Mouse (Mus musculus): ENCODE measurements around the gene Dlgap3. TPM values are rescaled to one million over a fixed set of nuclear protein-coding genes. Genes with fewer than 3 reads are reported as not detected.

The Dlgap3 gene
- polyA plus RNA-seq, 1 experiment from 2014 or later: 5.4 TPM

Other genes with a start within 250 kb of the Dlgap3 start
- 30.0 and 30.6 TPM in 2 replicates for gene Zmym4, start 201.1 kb upstream of the Dlgap3 start, polyA plus RNA-seq (2015; fragmentation: Nextera tagmentation; extraction: Ambion mirVana)
- 120 and 122 TPM in 2 replicates for gene Sfpq, start 147.9 kb upstream of the Dlgap3 start, polyA plus RNA-seq (2015; fragmentation: Nextera tagmentation; extraction: Ambion mirVana)
- gene Zmym1, start 108.1 kb upstream of the Dlgap3 start, polyA plus RNA-seq (2015; fragmentation: Nextera tagmentation; extraction: Ambion mirVana): 26.4 and 28.4 TPM in 2 replicates
- gene Zmym6, start 91.8 kb upstream of the Dlgap3 start, polyA plus RNA-seq (2015; fragmentation: Nextera tagmentation; extraction: Ambion mirVana): 24.0 and 30.0 TPM in 2 replicates
- gene Tmem35b, start 45.5 kb upstream of the Dlgap3 start, polyA plus RNA-seq (2015; fragmentation: Nextera tagmentation; extraction: Ambion mirVana): 13.6 and 15.9 TPM in 2 replicates
- gene Smim12, start 74.6 kb downstream of the Dlgap3 start, polyA plus RNA-seq (2015; fragmentation: Nextera tagmentation; extraction: Ambion mirVana): 50.4 and 51.3 TPM in 2 replicates
- 11.4 and 13.1 TPM in 2 replicates for gene Gja4, start 144.8 kb downstream of the Dlgap3 start, polyA plus RNA-seq (2015; fragmentation: Nextera tagmentation; extraction: Ambion mirVana)
- 0.10 TPM in 1 of 2 replicates, not detected in the other for gene Gjb3, start 161.6 kb downstream of the Dlgap3 start, polyA plus RNA-seq (2015; fragmentation: Nextera tagmentation; extraction: Ambion mirVana)
- gene Gjb4, start 184.9 kb downstream of the Dlgap3 start, polyA plus RNA-seq (2015; fragmentation: Nextera tagmentation; extraction: Ambion mirVana): not detected in 2 replicates
- 0.10 TPM in 1 of 2 replicates, not detected in the other for gene Gjb5, start 189.0 kb downstream of the Dlgap3 start, polyA plus RNA-seq (2015; fragmentation: Nextera tagmentation; extraction: Ambion mirVana)